Mouse (Mus musculus) gastrocnemius, adult 2 months (tissue): ENCODE data around the gene Olfm4. TPM values are rescaled to one million over a fixed set of nuclear protein-coding genes. Genes with fewer than 3 reads are reported as not detected.

Experiments used
- DNase-seq: peaks from one replicate; pipeline ENCODE4 v3.0.0; 2022
- H3K27ac ChIP-seq: fragments of 200-600 bp; 2 replicates; pipeline ENCODE4 v1.8.1; 2022; ENCODE audit warnings: mild to moderate bottlenecking
- H3K4me3 ChIP-seq: fragments of 200-600 bp; 2 replicates; pipeline ENCODE4 v1.8.1; 2022; ENCODE audit warnings: mild to moderate bottlenecking, moderate library complexity
- CTCF ChIP-seq: fragments of 200-600 bp; IDR thresholded peaks from 2 replicates; pipeline ENCODE4 v1.8.1; 2022; ENCODE audit warnings: antibody characterized with exemption, mild to moderate bottlenecking, moderate library complexity
- intact Hi-C: fragments of 180-260 bp; cut with DNase I; formaldehyde crosslinking; loops from one replicate; pipeline ENCODE4 v1.15.1; 2025
- long read RNA-seq, 2 experiments: library from polyadenylated mRNA; stranded (forward); transcript quantifications; one replicate each; pipeline ENCODE4 v2.0.0; 2021
- total RNA-seq, 2 experiments: library from RNA; stranded (reverse); gene quantifications; 2 replicates each; pipeline ENCODE4 v1.2.3; 2021

Gene Olfm4
- total RNA-seq = not detected
- long read RNA-seq, experiment 1 = 0 reads
- long read RNA-seq, experiment 2 = 0 reads

GRCm38 (mm10) chr14:79983781-79984180 is at the start of gene Olfm4:
TSS of gene Olfm4 (plus strand) at chr14:79984081.
- Histone ChIP-seq H3K27ac (no peak within 1 kb of the TSS), H3K4me3 (no peak within 1 kb of the TSS)
- DNase-seq = no peak
- TF ChIP-seq CTCF = no peak
- intact Hi-C loops = no loop called here

- intact Hi-C loops = no loop called here
- no peak for DNase-seq
- no peak for TF ChIP-seq CTCF
- Histone ChIP-seq H3K4me3 (no peak overlapping the region), H3K27ac (no peak overlapping the region)
These were observed 49.5 kb upstream of the Olfm4 start for GRCm38 (mm10) chr14:79934426-79934825.

DNA sequence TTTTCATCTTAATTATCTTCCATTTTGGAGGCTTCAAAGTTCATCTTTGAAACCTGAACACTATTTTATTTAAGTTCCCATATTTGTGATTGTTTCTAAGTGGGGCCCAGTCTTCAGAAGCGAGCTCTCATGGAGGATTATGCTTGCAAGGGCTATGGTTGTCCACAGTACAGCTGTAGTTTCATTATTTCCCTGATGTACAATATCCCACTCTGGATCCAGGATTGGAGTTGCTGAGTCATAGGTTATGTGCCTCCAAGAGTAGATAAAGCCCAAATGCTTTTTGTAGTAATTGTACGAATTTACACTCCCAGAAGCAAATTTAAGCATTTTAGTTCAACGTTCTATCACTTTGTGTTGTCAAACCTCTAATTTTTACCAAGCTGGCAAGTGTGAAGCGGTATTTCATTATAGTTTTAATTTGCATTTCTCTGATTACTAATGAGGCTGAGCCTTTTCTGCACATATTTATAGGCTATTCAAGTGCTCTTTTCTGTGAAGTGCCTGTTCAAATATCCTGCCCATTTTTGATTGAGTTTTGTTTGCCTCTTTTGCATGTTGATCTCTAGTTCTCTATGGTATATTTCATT is 46.9 kb upstream of the Olfm4 start:
- Histone ChIP-seq H3K27ac (no peak overlapping the region), H3K4me3 (no peak overlapping the region)
- intact Hi-C loops = no loop called here
- no peak for DNase-seq
- no peak for TF ChIP-seq CTCF

GRCm38 (mm10) chr14:79945876-79946275 is 38.0 kb upstream of the Olfm4 start:
- DNase-seq = no peak
- intact Hi-C loops = no loop called here
- no peak overlapping the region for H3K4me3 ChIP-seq
- H3K27ac ChIP-seq = no peak overlapping the region
- TF ChIP-seq CTCF = no peak

DNA sequence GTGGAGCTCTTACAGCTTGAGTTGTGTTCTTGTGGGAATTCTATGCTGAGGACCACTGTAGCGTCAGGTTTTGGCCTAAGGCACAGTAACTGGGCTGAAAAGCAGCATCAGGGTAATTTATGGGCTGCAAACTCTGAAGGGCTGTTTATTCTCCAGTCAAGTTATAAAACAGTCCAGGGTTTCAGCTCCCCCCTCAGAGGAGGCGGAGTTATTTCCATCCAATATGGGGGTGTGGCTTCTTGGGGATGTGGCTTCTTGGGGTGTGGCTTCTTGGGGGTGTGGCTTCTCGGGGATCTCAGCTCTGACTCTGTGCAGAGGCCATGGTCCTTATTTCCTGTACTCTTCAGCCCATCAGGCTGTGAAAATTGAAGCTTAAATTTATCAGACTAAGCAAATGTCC is 28.2 kb upstream of the Olfm4 start:
- intact Hi-C loops = no loop called here
- TF ChIP-seq CTCF = no peak
- Histone ChIP-seq H3K27ac (no peak overlapping the region), H3K4me3 (no peak overlapping the region)
- DNase-seq = no peak

DNA sequence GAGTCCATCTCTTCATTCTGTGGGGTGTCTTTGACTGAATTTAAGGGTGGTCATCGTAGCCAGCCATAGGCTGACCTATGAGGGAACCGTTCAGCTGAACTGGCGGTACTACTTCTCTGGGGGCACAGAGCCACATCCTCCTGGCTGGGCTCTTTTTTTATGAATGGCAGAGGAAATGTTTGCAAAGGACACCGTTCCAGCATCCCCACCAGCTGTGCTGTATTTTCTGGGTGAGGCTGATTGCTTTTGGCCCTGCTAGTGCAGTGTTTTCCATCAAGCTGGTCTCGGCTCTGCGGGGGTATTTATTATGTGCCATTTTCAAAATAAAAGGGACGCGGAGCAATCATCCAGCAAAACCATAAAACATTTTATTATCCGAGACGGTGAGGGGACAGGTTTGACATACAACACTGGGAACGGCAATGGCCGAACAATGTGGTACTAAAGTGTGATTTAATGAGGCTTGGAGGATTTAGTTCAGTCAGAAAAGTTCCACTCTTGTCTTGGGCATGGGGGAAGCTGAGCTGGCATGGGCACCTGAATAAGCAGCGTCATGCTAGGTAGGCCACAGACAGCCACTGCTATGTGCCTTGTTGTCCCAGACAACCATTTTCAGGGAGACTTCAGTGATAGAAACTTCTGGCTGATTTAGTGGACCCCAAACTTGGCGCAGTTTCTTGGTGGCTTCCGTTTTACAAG is 25.9 kb upstream of the Olfm4 start:
- no peak for DNase-seq
- intact Hi-C loops = no loop called here
- H3K27ac ChIP-seq = no peak overlapping the region
- H3K4me3 ChIP-seq = no peak overlapping the region
- no peak for TF ChIP-seq CTCF

- Histone ChIP-seq H3K4me3 (no peak overlapping the region), H3K27ac (no peak overlapping the region)
- DNase-seq = no peak
- no peak for TF ChIP-seq CTCF
- intact Hi-C loops = no loop called here
These were observed 22.7 kb upstream of the Olfm4 start for GRCm38 (mm10) chr14:79961187-79961586.

DNA sequence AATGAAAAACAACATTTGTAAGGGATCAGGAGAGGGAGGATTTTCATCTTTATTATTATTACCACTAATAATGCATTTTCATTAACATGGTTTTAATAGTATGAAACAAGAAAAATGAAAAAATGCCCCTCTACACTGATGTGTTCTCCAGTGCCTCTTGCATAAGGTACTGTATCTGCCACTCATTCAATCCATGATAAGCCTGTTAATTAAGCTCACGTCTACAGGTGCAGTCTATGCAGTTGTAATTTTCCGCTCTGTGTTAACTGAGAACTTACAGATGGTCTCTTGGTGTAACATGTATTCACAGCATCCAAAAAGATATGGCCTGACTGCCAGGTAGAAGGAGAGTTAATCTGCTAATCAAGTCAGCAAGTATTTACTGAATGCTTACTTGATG is 22.3 kb upstream of the Olfm4 start:
- no peak overlapping the region for H3K27ac ChIP-seq
- DNase-seq = no peak
- TF ChIP-seq CTCF = no peak
- no peak overlapping the region for H3K4me3 ChIP-seq
- intact Hi-C loops = no loop called here

DNA sequence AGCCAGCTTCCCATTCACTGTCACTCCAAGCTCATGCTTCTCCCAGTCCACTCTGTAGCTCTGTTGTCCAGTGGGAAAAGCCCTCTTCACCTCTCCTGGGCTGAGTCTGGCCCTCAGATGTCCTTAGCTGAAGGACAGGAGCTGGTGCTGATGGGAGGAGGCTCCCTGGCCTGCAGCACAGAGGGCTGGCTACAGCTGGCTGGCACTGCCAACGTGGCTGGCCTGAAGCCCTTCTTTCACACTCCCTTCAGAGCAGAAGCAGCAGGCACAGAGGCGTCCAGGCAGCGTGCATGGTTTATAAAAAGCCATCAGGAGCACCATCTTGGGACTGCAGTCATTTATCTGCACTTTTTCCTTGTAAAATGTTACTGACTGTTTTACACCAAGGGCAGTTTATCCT is 13.7 kb upstream of the Olfm4 start:
- intact Hi-C loops = no loop called here
- TF ChIP-seq CTCF = no peak
- DNase-seq = peak; percentile 42
- Histone ChIP-seq H3K27ac (no peak overlapping the region), H3K4me3 (no peak overlapping the region)

GRCm38 (mm10) chr14:79970928-79971738 is 12.7 kb upstream of the Olfm4 start:
- Histone ChIP-seq H3K27ac (no peak overlapping the region), H3K4me3 (no peak overlapping the region)
- intact Hi-C loops = no loop called here
- no peak for TF ChIP-seq CTCF
- no peak for DNase-seq

GRCm38 (mm10) chr14:79981437-79981836 is 2.4 kb upstream of the Olfm4 start:
- no peak overlapping the region for H3K27ac ChIP-seq
- no peak for TF ChIP-seq CTCF
- DNase-seq = no peak
- no peak overlapping the region for H3K4me3 ChIP-seq
- intact Hi-C loops = no loop called here

GRCm38 (mm10) chr14:79985137-79985670 is 1.3 kb downstream of the Olfm4 start:
- Histone ChIP-seq H3K27ac (no peak overlapping the region), H3K4me3 (no peak overlapping the region)
- intact Hi-C loops = no loop called here
- no peak for TF ChIP-seq CTCF
- no peak for DNase-seq

- intact Hi-C loops = no loop called here
- Histone ChIP-seq H3K4me3 (no peak overlapping the region), H3K27ac (no peak overlapping the region)
- no peak for TF ChIP-seq CTCF
- DNase-seq = peak; percentile 32
These were observed 1.8 kb downstream of the Olfm4 start for GRCm38 (mm10) chr14:79985696-79986095.
